Mouse (Mus musculus): Measurements from ENCODE around the gene Dab1.

The Dab1 gene

GRCm38 (mm10) chr4:103974946-103975345 is 355.8 kb downstream of the Dab1 start:
- no peak for DNase-seq (ENCODE audit: low spot score)

GRCm38 (mm10) chr4:103993884-103994283 is 374.7 kb downstream of the Dab1 start:
- no peak for DNase-seq (ENCODE audit: low spot score)

GRCm38 (mm10) chr4:103994406-103994805 is 375.2 kb downstream of the Dab1 start:
- no peak for DNase-seq (ENCODE audit: low spot score)

- no peak for DNase-seq (ENCODE audit: low spot score)
These were observed 389.2 kb downstream of the Dab1 start for GRCm38 (mm10) chr4:104008406-104008805.

GRCm38 (mm10) chr4:104011683-104012082 is 392.5 kb downstream of the Dab1 start:
- no peak for DNase-seq (ENCODE audit: low spot score)

- no peak for DNase-seq (ENCODE audit: low spot score)
These were observed 393.0 kb downstream of the Dab1 start for GRCm38 (mm10) chr4:104012150-104012549.

- no peak for DNase-seq (ENCODE audit: low spot score)
These were observed 406.0 kb downstream of the Dab1 start for GRCm38 (mm10) chr4:104025117-104025694.

GRCm38 (mm10) chr4:104026834-104027233 is 407.7 kb downstream of the Dab1 start:
- DNase-seq (ENCODE audit: low spot score): no peak

GRCm38 (mm10) chr4:104027239-104027638 is 408.1 kb downstream of the Dab1 start:
- no peak for DNase-seq (ENCODE audit: low spot score)

- no peak for DNase-seq (ENCODE audit: low spot score)
These were observed 416.9 kb downstream of the Dab1 start for GRCm38 (mm10) chr4:104036091-104036490.

- no peak for DNase-seq (ENCODE audit: low spot score)
These were observed 420.4 kb downstream of the Dab1 start for GRCm38 (mm10) chr4:104039588-104039987.

GRCm38 (mm10) chr4:104043441-104043840 is 424.3 kb downstream of the Dab1 start:
- DNase-seq (ENCODE audit: low spot score): no peak

- DNase-seq (ENCODE audit: low spot score): no peak
These were observed 425.5 kb downstream of the Dab1 start for GRCm38 (mm10) chr4:104044634-104045033.

- DNase-seq (ENCODE audit: low spot score): no peak
These were observed 429.0 kb downstream of the Dab1 start for GRCm38 (mm10) chr4:104047966-104048804.

- no peak for DNase-seq (ENCODE audit: low spot score)
These were observed 438.0 kb downstream of the Dab1 start for GRCm38 (mm10) chr4:104057116-104057515.

- DNase-seq (ENCODE audit: low spot score): no peak
These were observed 440.4 kb downstream of the Dab1 start for GRCm38 (mm10) chr4:104059569-104059968.

GRCm38 (mm10) chr4:104062356-104062755 is 443.2 kb downstream of the Dab1 start:
- no peak for DNase-seq (ENCODE audit: low spot score)

GRCm38 (mm10) chr4:104066901-104067300 is 447.7 kb downstream of the Dab1 start:
- DNase-seq (ENCODE audit: low spot score): no peak

GRCm38 (mm10) chr4:104067748-104068147 is 448.6 kb downstream of the Dab1 start:
- no peak for DNase-seq (ENCODE audit: low spot score)

- DNase-seq (ENCODE audit: low spot score): no peak
These were observed 452.1 kb downstream of the Dab1 start for GRCm38 (mm10) chr4:104071296-104071695.

- no peak for DNase-seq (ENCODE audit: low spot score)
These were observed 454.8 kb downstream of the Dab1 start for GRCm38 (mm10) chr4:104073920-104074459.

- DNase-seq (ENCODE audit: low spot score): peak; percentile 30
These were observed 458.6 kb downstream of the Dab1 start for GRCm38 (mm10) chr4:104077771-104078170.

GRCm38 (mm10) chr4:104106299-104106698 is 487.1 kb downstream of the Dab1 start:
- no peak for DNase-seq (ENCODE audit: low spot score)
